Mouse (Mus musculus): ENCODE measurements around the gene Rnft2.

The Rnft2 gene

GRCm38 (mm10) chr5:118142471-118142870 lies 102.4 kb downstream of the Rnft2 start:
- no peak for DNase-seq (ENCODE audit: low spot score in 2 of 2)
